Mouse (Mus musculus) midbrain, embryonic 10.5 days (tissue): ENCODE results near the gene Olfr223. TPM values are rescaled to one million over a fixed set of nuclear protein-coding genes. Genes with fewer than 3 reads are reported as not detected.

Experiments used
- polyA plus RNA-seq: library from polyadenylated mRNA; unstranded; fragments of >200 nt; fragmentation: Nextera tagmentation; extraction: Ambion mirVana; gene quantifications from 2 replicates; pipeline ENCODE4 v1.2.1, GENCODE M21; 2016

Gene Olfr223
- polyA plus RNA-seq, 1 experiment from 2014 or later, result not detected

Other genes with a start within 250 kb of the Olfr223 start
- gene Prss38, start 217.6 kb downstream of the Olfr223 start, polyA plus RNA-seq, result not detected in 2 replicates
- 16.2 and 18.1 TPM in 2 replicates for gene Jmjd4, start 143.2 kb downstream of the Olfr223 start, polyA plus RNA-seq
- 108 and 127 TPM in 2 replicates for gene Snap47, start 142.1 kb downstream of the Olfr223 start, polyA plus RNA-seq
- 9.5 and 11.3 TPM in 2 replicates for gene Zfp867, start 120.8 kb downstream of the Olfr223 start, polyA plus RNA-seq
- gene Zkscan17, start 66.5 kb downstream of the Olfr223 start, polyA plus RNA-seq, result 36.4 and 37.7 TPM in 2 replicates
- gene Nlrp3, start 51.7 kb downstream of the Olfr223 start, polyA plus RNA-seq, result 0.09 and 0.14 TPM in 2 replicates
- gene Olfr222, start 17.1 kb downstream of the Olfr223 start, polyA plus RNA-seq, result not detected in 2 replicates
- gene Mprip, start 68.0 kb upstream of the Olfr223 start, polyA plus RNA-seq, result 24.6 and 27.1 TPM in 2 replicates
- 2.9 and 3.4 TPM in 2 replicates for gene Pld6, start 194.4 kb upstream of the Olfr223 start, polyA plus RNA-seq
- 31.7 and 32.7 TPM in 2 replicates for gene Flcn, start 216.7 kb upstream of the Olfr223 start, polyA plus RNA-seq
- gene Nt5m, start 246.2 kb upstream of the Olfr223 start, polyA plus RNA-seq, result 40.9 and 44.4 TPM in 2 replicates
- 249 and 250 TPM in 2 replicates for gene Cops3, start 246.5 kb upstream of the Olfr223 start, polyA plus RNA-seq